Mouse (Mus musculus) spleen, postnatal 10 days (tissue): ENCODE measurements around the gene Ncf1.

Experiments used
- DNase-seq, 2 experiments: peaks; one replicate each; pipeline ENCODE4 v3.0.0; 2021 to 2022; ENCODE audit warnings: low spot score in 2 of 2

The Ncf1 gene

GRCm38 (mm10) chr5:134209931-134210554 is 19.4 kb downstream of the Ncf1 start:
- no peak for DNase-seq

GRCm38 (mm10) chr5:134206721-134207120 is 22.7 kb downstream of the Ncf1 start:
- DNase-seq = no peak

- DNase-seq = no peak
Observed at GRCm38 (mm10) chr5:134193664-134194063, 35.8 kb downstream of the Ncf1 start.

GRCm38 (mm10) chr5:134188571-134188970 is 40.9 kb downstream of the Ncf1 start:
- DNase-seq = no peak

- DNase-seq = peak; percentile 61 to 82
Observed at GRCm38 (mm10) chr5:134186961-134187731, 42.3 kb downstream of the Ncf1 start.

GRCm38 (mm10) chr5:134186059-134186458 is 43.4 kb downstream of the Ncf1 start:
- no peak for DNase-seq

- DNase-seq = peak; percentile 96 to 99
Observed at GRCm38 (mm10) chr5:134183880-134184808, 45.3 kb downstream of the Ncf1 start, which contains the start of gene Gtf2ird2. Gene Gtf2ird2, plus strand, starts transcription at chr5:134184019.

- DNase-seq = no peak
Observed at GRCm38 (mm10) chr5:134183162-134183561, 46.3 kb downstream of the Ncf1 start.

- DNase-seq = no peak
Observed at GRCm38 (mm10) chr5:134182735-134183134, 46.7 kb downstream of the Ncf1 start.

GRCm38 (mm10) chr5:134182172-134182571 is 47.3 kb downstream of the Ncf1 start:
- no peak for DNase-seq

GRCm38 (mm10) chr5:134179871-134180270 is 49.6 kb downstream of the Ncf1 start:
- DNase-seq = peak; percentile 70 to 86

- DNase-seq = no peak
Observed at GRCm38 (mm10) chr5:134178536-134178935, 50.9 kb downstream of the Ncf1 start.

GRCm38 (mm10) chr5:134176169-134176881 is 53.1 kb downstream of the Ncf1 start, which contains the start of gene Rcc1l:
Gene Rcc1l, minus strand, starts transcription at chr5:134176774.
- peak; percentile 69 to 88 for DNase-seq

- DNase-seq = peak in 1 of 2 experiments; percentile 23
Observed at GRCm38 (mm10) chr5:134175696-134176095, 53.7 kb downstream of the Ncf1 start.

- peak; percentile 29 to 73 for DNase-seq
Observed at GRCm38 (mm10) chr5:134173206-134173605, 56.2 kb downstream of the Ncf1 start.

- no peak for DNase-seq
Observed at GRCm38 (mm10) chr5:134170167-134170566, 59.3 kb downstream of the Ncf1 start.
